Mouse (Mus musculus) G1E (cell line): ENCODE data around the gene Ndufc2. TPM values are rescaled to one million over a fixed set of nuclear protein-coding genes. Genes with fewer than 3 reads are reported as not detected.

ENCODE experiments used
- ATAC-seq: 2 replicates; pipeline ENCODE4 v1.8.0; 2016; ENCODE audit warnings: mild to moderate bottlenecking; ENCODE audit not compliant: insufficient number of reproducible peaks, poor library complexity, low FRiP score, severe bottlenecking; ENCODE audit errors: extremely low read depth
- DNase-seq: peaks from one replicate; pipeline ENCODE4 v3.0.0; 2012; ENCODE audit warnings: low spot score
- H3K27me3 ChIP-seq: 2 replicates; pipeline ENCODE4 v1.6.1; 2012; ENCODE audit warnings: mild to moderate bottlenecking, low read length, inconsistent platforms; ENCODE audit not compliant: insufficient read depth
- H3K36me3 ChIP-seq: replicated peaks from 2 replicates; pipeline ENCODE3; 2012; ENCODE audit warnings: mild to moderate bottlenecking, inconsistent platforms
- H3K4me1 ChIP-seq: 2 replicates; pipeline ENCODE4 v1.6.1; 2012; ENCODE audit warnings: low read depth, low read length, inconsistent platforms, mixed read lengths; ENCODE audit not compliant: insufficient read depth
- H3K4me3 ChIP-seq: 2 replicates; pipeline ENCODE4 v1.5.1; 2012; ENCODE audit warnings: low read depth, mild to moderate bottlenecking, inconsistent platforms, low read length, moderate library complexity, mixed read lengths
- H3K9me3 ChIP-seq: replicated peaks from 2 replicates; pipeline ENCODE4 v1.6.1; 2012; ENCODE audit warnings: inconsistent platforms
- CTCF ChIP-seq: IDR thresholded peaks from 2 replicates; pipeline ENCODE4 v1.5.1; 2012; ENCODE audit warnings: low read depth, low read length, inconsistent platforms, mixed read lengths
- GATA1 ChIP-seq: IDR thresholded peaks from 2 replicates; pipeline ENCODE4 v1.6.1; 2012; ENCODE audit warnings: borderline replicate concordance, low read length, inconsistent platforms, mixed read lengths
- GATA2 ChIP-seq: IDR thresholded peaks from 2 replicates; pipeline ENCODE4 v1.6.1; 2012; ENCODE audit warnings: low read depth, low read length, inconsistent platforms, borderline replicate concordance
- POLR2AphosphoS5 ChIP-seq: IDR thresholded peaks from 2 replicates; pipeline ENCODE4 v1.6.1; 2012; ENCODE audit warnings: low read depth, low read length, inconsistent platforms; ENCODE audit not compliant: insufficient replicate concordance
- TAL1 ChIP-seq: conservative IDR thresholded peaks from 2 replicates; pipeline ENCODE4 v1.6.1; 2012; ENCODE audit warnings: low read depth, low read length, inconsistent platforms, mixed read lengths
- polyA plus RNA-seq: library from polyadenylated mRNA; stranded (reverse); fragments of >175 nt; gene quantifications from 2 replicates; pipeline ENCODE4 v1.2.3, GENCODE M21; 2012
- total RNA-seq, 2 experiments: library from RNA; stranded (forward) in 1 of 2; stranded (reverse) in 1 of 2; fragments of 200-1000 nt in 1 of 2; fragments of >200 nt in 1 of 2; fragmentation: Nextera tagmentation in 1 of 2; gene quantifications; 2 replicates each; pipeline ENCODE4 v1.2.3; 2014 to 2017

Ndufc2 gene
- total RNA-seq (2014; fragmentation: Nextera tagmentation) (149 TPM in 2 replicates), total RNA-seq (2017) (257 and 259 TPM in 2 replicates), polyA plus RNA-seq (206 and 297 TPM in 2 replicates)

GRCm38 (mm10) chr7:97399960-97400715 lies at the start of gene Ndufc2:
TSS of gene Ndufc2 (plus strand) at chr7:97400003.
- Histone ChIP-seq H3K4me1 (peaks cover 31% of the 10 kb centered on the region), H3K4me3 (peak within 1 kb of the TSS; percentile 79), H3K9me3 (no peaks in the 10 kb centered on the region), H3K36me3 (peaks cover 32% of the 10 kb centered on the region), H3K27me3 (peaks cover 3% of the 10 kb centered on the region; the same call in 1 of the 2 replicates)
- TF ChIP-seq TAL1: no peak
- TF ChIP-seq CTCF: no peak
- DNase-seq: peak; percentile 79
- ATAC-seq: peak; percentile 80

DNA sequence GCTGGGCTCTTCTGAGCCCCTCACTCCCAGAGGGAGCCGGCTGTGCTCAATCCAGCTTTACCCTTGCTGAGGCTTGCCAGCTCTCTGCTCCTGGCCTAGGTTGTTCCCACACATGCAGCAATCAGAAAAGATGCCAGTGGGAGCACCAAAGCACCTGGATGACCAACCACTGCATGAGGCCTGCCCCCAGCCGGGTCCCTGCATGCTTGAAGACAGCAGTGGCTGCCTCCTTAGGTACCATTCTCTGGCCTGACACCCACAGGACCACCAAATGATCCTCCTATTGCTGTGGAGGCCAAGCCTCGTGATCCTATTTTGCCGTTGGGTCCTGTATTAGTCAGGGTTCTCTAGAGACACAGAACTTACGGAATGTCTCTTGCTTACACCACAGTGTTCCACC lies 48.9 kb upstream of the Ndufc2 start:
- TF ChIP-seq GATA1: no peak
- no peak for TF ChIP-seq GATA2
- ATAC-seq: no peak
- Histone ChIP-seq H3K9me3 (no peaks in the 10 kb centered on the region), H3K27me3 (peaks cover 55% of the 10 kb centered on the region), H3K4me1 (peaks cover 21% of the 10 kb centered on the region), H3K36me3 (no peaks in the 10 kb centered on the region), H3K4me3 (no peak overlapping the region)
- DNase-seq: no peak

GRCm38 (mm10) chr7:97351792-97352513 lies 47.9 kb upstream of the Ndufc2 start:
- DNase-seq: no peak
- TF ChIP-seq GATA2 (no peak), GATA1 (no peak)
- H3K27me3 ChIP-seq: peaks cover 64% of the 10 kb centered on the region
- peaks cover 14% of the 10 kb centered on the region for H3K4me1 ChIP-seq
- no peaks in the 10 kb centered on the region for H3K36me3 ChIP-seq
- no peak overlapping the region for H3K4me3 ChIP-seq
- no peak for ATAC-seq
- no peaks in the 10 kb centered on the region for H3K9me3 ChIP-seq

- Histone ChIP-seq H3K9me3 (no peaks in the 10 kb centered on the region), H3K4me1 (peaks cover 10% of the 10 kb centered on the region), H3K27me3 (peaks cover 65% of the 10 kb centered on the region), H3K4me3 (no peak overlapping the region), H3K36me3 (no peaks in the 10 kb centered on the region)
- TF ChIP-seq TAL1 (no peak), POLR2AphosphoS5 (no peak), GATA1 (no peak), GATA2 (no peak), CTCF (no peak)
- no peak for DNase-seq
- no peak for ATAC-seq
These were observed 46.4 kb upstream of the Ndufc2 start for GRCm38 (mm10) chr7:97353356-97353755.

DNA sequence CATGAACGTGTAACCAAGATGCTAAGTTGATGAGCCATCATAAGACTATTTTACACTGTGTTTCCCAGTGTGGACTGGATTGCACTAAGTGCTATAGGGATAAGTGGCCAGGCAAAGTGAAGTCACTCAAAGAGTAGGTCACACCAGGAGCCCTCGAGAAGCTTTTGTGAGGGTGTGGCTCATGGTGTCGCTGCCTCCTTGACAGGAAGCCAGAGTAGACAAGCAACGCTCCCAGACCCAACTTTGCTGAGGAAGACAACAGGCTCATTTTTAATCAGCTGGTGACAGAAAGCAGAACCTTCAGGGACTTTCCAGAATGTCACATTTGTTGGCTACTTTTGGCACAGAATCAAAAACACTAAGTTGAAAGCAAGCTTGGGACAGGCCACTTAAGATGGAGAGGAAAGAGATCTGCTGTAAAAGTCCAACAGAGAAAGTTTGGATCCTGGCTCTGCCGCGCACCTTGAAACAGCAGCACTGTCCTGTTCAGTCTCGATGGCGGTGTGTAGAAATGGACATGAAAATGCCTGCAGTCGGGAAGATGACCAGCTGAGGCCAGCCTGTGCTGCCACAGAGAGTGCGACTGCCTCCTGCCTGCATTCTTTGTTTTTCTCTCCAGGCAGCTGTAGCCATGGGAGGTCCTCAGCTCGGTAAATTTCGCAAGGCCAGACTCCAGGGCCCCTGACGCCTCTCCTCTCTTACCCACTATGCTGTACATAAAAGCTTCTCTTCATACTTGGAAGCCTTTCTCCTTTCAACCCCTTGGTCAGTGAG lies 44.5 kb upstream of the Ndufc2 start:
- peaks cover 12% of the 10 kb centered on the region for H3K4me1 ChIP-seq
- no peak overlapping the region for H3K4me3 ChIP-seq
- TF ChIP-seq GATA2 (no peak), GATA1 (no peak)
- ATAC-seq (no peak), DNase-seq (no peak)
- no peaks in the 10 kb centered on the region for H3K9me3 ChIP-seq
- no peaks in the 10 kb centered on the region for H3K36me3 ChIP-seq
- H3K27me3 ChIP-seq: peaks cover 57% of the 10 kb centered on the region

DNA sequence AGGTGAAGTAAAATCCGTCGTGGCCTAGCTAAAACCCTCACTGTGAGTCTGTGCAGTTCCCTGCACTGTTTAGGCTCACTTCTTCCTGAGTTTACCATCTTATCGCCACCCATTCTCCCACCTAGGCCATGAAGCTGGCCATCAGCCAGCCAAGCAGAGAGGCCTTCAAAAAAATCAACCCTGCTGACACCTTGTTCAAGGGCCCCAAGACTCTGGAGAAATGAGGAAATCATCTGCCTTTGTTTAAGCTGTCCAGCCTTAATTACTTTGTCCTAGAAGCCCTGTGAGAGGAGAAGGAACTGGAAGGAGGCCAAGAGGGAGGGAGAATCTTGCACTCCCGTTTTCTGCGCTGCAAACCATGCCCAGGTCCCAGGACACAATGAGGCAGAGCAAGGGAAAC lies 43.5 kb upstream of the Ndufc2 start:
- TF ChIP-seq CTCF (no peak), TAL1 (no peak), POLR2AphosphoS5 (no peak), GATA2 (no peak), GATA1 (no peak)
- H3K4me3 ChIP-seq: no peak overlapping the region
- no peaks in the 10 kb centered on the region for H3K36me3 ChIP-seq
- no peak for DNase-seq
- H3K27me3 ChIP-seq: peaks cover 57% of the 10 kb centered on the region
- no peaks in the 10 kb centered on the region for H3K9me3 ChIP-seq
- ATAC-seq: no peak
- peaks cover 12% of the 10 kb centered on the region for H3K4me1 ChIP-seq
